Mouse (Mus musculus) midbrain, embryonic 16.5 days (tissue): Measurements from ENCODE around the gene Atp6v1g3. TPM values are rescaled to one million over a fixed set of nuclear protein-coding genes. Genes with fewer than 3 reads are reported as not detected.

Source experiments
- ATAC-seq: fragments of 200-750 bp; cut with Nextera tagmentation; 2 replicates; pipeline ENCODE4 v1.8.0; 2017; ENCODE audit warnings: moderate TSS enrichment
- H3K27ac ChIP-seq: fragments of 300-500 bp; sonication (generic); 2 replicates; pipeline ENCODE4 v1.5.1; 2014; ENCODE audit warnings: mild to moderate bottlenecking, low read length, mixed read lengths
- H3K27me3 ChIP-seq: fragments of 300-500 bp; sonication (generic); 2 replicates; pipeline ENCODE4 v1.6.1; 2014; ENCODE audit warnings: low read depth, low read length, mixed read lengths; ENCODE audit not compliant: control insufficient read depth, insufficient read depth
- H3K36me3 ChIP-seq: fragments of 300-500 bp; sonication (generic); 2 replicates; pipeline ENCODE4 v1.6.1; 2014; ENCODE audit warnings: mild to moderate bottlenecking, low read length, moderate library complexity, mixed read lengths; ENCODE audit not compliant: control insufficient read depth, insufficient read depth
- H3K4me1 ChIP-seq: fragments of 300-500 bp; sonication (generic); 2 replicates; pipeline ENCODE4 v1.6.1; 2014; ENCODE audit warnings: mild to moderate bottlenecking, low read length, mixed read lengths; ENCODE audit not compliant: control insufficient read depth, insufficient read depth
- H3K4me2 ChIP-seq: fragments of 300-500 bp; sonication (generic); 2 replicates; pipeline ENCODE4 v1.6.1; 2014; ENCODE audit warnings: mild to moderate bottlenecking, low read length, mixed read lengths
- H3K4me3 ChIP-seq: fragments of 300-500 bp; sonication (generic); 2 replicates; pipeline ENCODE4 v1.5.1; 2014; ENCODE audit warnings: low read depth, mild to moderate bottlenecking, low read length, moderate library complexity, mixed read lengths
- H3K9ac ChIP-seq: fragments of 300-500 bp; sonication (generic); 2 replicates; pipeline ENCODE4 v1.6.1; 2014; ENCODE audit warnings: low read depth, low read length, mixed read lengths
- H3K9me3 ChIP-seq: fragments of 300-500 bp; sonication (generic); replicated peaks from 2 replicates; pipeline ENCODE4 v1.6.1; 2014; ENCODE audit warnings: mild to moderate bottlenecking, low read length, mixed read lengths; ENCODE audit not compliant: control insufficient read depth, poor library complexity, severe bottlenecking
- WGBS: fragments of 180-500 bp; shearing (Covaris S2); extraction: QIAGEN DNeasy Blood & Tissue Kit; methylation state at CpG from one replicate; pipeline ENCODE4 v1.1.7; 2014; 5-methylcytosine and 5-hydroxymethylcytosine counted together
- polyA plus RNA-seq: library from polyadenylated mRNA; unstranded; fragments of >200 nt; fragmentation: Nextera tagmentation; extraction: Ambion mirVana; gene quantifications from 2 replicates; pipeline ENCODE4 v1.2.1, GENCODE M21; 2015

The Atp6v1g3 gene
- polyA plus RNA-seq, 1 experiment from 2014 or later, result not detected

DNA sequence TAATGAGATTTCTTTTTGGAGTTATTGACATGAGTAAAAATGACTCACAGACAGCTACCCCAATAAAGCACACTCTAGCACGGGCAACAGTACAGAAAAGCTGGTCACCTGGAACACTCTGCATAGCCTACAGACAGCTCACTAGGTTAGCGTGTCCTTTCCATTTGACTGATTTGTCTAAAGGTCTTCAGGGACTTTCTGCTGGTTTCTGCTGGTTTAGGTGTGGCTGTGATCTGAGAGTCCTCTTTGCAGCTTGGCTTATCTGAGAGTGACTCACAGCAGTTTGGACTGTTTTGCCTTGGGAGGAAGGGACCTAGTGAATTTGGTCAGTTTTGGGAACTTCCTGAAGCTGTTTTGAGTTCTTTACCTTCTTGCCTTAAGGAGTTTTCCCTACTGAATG lies 24.8 kb upstream of the Atp6v1g3 start:
- Histone ChIP-seq H3K27me3 (no peaks in the 10 kb centered on the region), H3K4me1 (0 out of 2 replicates have a peak, but pooled peaks cover 3% of the 10 kb centered on the region), H3K9me3 (no peaks in the 10 kb centered on the region), H3K9ac (no peak overlapping the region), H3K27ac (no peak overlapping the region), H3K36me3 (no peaks in the 10 kb centered on the region), H3K4me3 (no peak overlapping the region), H3K4me2 (no peak overlapping the region)
- no peak for ATAC-seq
- WGBS, result 90% methylated on average over 2 of the region's 2 CpGs

DNA sequence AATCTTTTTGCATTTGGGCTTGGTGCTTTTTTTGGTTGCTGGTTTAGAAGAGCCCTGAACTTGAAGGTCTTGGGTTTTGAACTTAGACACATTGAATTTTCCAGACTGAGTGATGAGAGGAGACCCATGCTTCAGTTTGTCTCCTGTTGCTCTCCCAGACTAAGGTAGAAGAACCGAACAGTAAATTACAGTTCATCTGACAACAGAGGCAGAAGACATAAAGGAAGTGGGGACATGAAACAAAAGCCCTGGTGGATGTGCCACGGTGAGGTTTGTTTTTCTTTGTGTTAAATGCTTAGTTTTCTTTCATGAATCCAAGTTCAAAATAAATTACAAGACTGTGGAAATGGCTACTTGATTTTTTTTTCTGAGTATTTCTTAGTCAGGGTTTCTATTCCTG lies 22.6 kb upstream of the Atp6v1g3 start:
- Histone ChIP-seq H3K36me3 (no peaks in the 10 kb centered on the region), H3K27ac (no peak overlapping the region), H3K4me3 (no peak overlapping the region), H3K4me1 (no peaks in the 10 kb centered on the region), H3K4me2 (no peak overlapping the region), H3K27me3 (no peaks in the 10 kb centered on the region), H3K9ac (no peak overlapping the region), H3K9me3 (no peaks in the 10 kb centered on the region)
- ATAC-seq, result no peak
- WGBS, result 71% methylated on average over 2 of the region's 2 CpGs

- Histone ChIP-seq H3K27ac (no peak overlapping the region), H3K4me3 (no peak overlapping the region), H3K27me3 (no peaks in the 10 kb centered on the region), H3K9ac (no peak overlapping the region), H3K4me2 (no peak overlapping the region), H3K36me3 (no peaks in the 10 kb centered on the region), H3K4me1 (no peaks in the 10 kb centered on the region), H3K9me3 (no peaks in the 10 kb centered on the region)
- WGBS, result 89% methylated on average over 4 of the region's 4 CpGs
- no peak for ATAC-seq
Measured at GRCm38 (mm10) chr1:138256172-138256789, 17.3 kb upstream of the Atp6v1g3 start.

- H3K4me3 ChIP-seq, result no peak overlapping the region
- no peak overlapping the region for H3K9ac ChIP-seq
- H3K9me3 ChIP-seq, result no peaks in the 10 kb centered on the region
- 74% methylated on average over 4 of the region's 4 CpGs for WGBS
- no peak overlapping the region for H3K27ac ChIP-seq
- H3K4me2 ChIP-seq, result no peak overlapping the region
- H3K4me1 ChIP-seq, result no peaks in the 10 kb centered on the region
- no peaks in the 10 kb centered on the region for H3K36me3 ChIP-seq
- no peak for ATAC-seq
- H3K27me3 ChIP-seq, result no peaks in the 10 kb centered on the region
Measured at GRCm38 (mm10) chr1:138258758-138259157, 14.8 kb upstream of the Atp6v1g3 start.

- WGBS, result 88% methylated on average over 3 of the region's 3 CpGs
- Histone ChIP-seq H3K9ac (no peak overlapping the region), H3K4me2 (no peak overlapping the region), H3K27me3 (no peaks in the 10 kb centered on the region), H3K27ac (no peak overlapping the region), H3K4me1 (no peaks in the 10 kb centered on the region), H3K9me3 (no peaks in the 10 kb centered on the region), H3K4me3 (no peak overlapping the region), H3K36me3 (no peaks in the 10 kb centered on the region)
- no peak for ATAC-seq
Measured at GRCm38 (mm10) chr1:138261520-138261919, 12.0 kb upstream of the Atp6v1g3 start.

DNA sequence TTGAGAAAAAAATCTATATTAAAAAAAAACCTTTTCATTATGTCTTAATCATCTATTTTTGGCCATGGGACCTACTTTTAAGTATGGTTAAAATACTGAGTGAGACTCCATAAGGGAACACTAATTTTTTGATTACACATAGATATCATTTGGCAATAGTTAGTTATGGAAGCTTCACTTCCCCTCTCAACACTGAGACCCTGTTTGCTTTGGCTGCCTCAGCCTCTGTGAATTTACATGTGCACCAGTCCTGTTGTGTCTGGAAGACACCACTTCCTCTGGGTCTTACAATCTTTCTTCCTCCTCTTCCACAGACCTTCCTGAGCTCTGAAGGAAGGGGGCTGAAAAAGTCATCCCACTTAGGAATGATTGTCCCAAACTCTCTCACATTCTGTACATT lies 11.1 kb upstream of the Atp6v1g3 start:
- Histone ChIP-seq H3K4me2 (no peak overlapping the region), H3K36me3 (no peaks in the 10 kb centered on the region), H3K9ac (no peak overlapping the region), H3K4me3 (no peak overlapping the region), H3K4me1 (no peaks in the 10 kb centered on the region), H3K9me3 (no peaks in the 10 kb centered on the region), H3K27ac (no peak overlapping the region), H3K27me3 (no peaks in the 10 kb centered on the region)
- no peak for ATAC-seq

- WGBS, result 86% methylated on average over 5 of the region's 5 CpGs
- H3K27ac ChIP-seq, result no peak overlapping the region
- H3K4me1 ChIP-seq, result no peaks in the 10 kb centered on the region
- no peaks in the 10 kb centered on the region for H3K36me3 ChIP-seq
- no peak overlapping the region for H3K4me3 ChIP-seq
- H3K27me3 ChIP-seq, result no peaks in the 10 kb centered on the region
- no peak overlapping the region for H3K9ac ChIP-seq
- no peaks in the 10 kb centered on the region for H3K9me3 ChIP-seq
- no peak overlapping the region for H3K4me2 ChIP-seq
- no peak for ATAC-seq
Measured at GRCm38 (mm10) chr1:138267465-138268055, 6.0 kb upstream of the Atp6v1g3 start.

- Histone ChIP-seq H3K4me3 (no peak overlapping the region), H3K9me3 (no peaks in the 10 kb centered on the region), H3K27ac (no peak overlapping the region), H3K4me1 (no peaks in the 10 kb centered on the region), H3K9ac (no peak overlapping the region), H3K27me3 (no peaks in the 10 kb centered on the region), H3K4me2 (no peak overlapping the region), H3K36me3 (no peaks in the 10 kb centered on the region)
- 92% methylated on average over 3 of the region's 3 CpGs for WGBS
- ATAC-seq, result no peak
Measured at GRCm38 (mm10) chr1:138274930-138275329, 1.4 kb downstream of the Atp6v1g3 start.

DNA sequence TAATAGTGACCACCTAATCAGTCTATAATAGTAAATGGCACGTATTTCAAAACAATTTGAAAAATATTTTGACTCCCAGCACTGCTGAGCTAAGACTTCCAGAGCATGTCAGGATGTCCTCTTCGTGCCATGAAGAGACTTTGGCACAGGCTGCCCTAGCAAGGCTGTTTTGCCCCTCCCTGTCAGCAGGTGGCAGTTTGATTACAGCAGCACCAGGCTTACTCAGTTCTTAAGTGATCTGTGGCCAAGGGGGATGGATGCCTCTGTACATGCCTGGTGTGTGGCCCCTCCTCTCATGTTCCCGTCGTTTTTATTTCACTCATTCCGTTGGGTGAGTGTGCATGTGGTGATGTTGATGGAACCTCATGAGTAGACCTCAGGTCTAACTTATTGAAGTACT lies 2.3 kb downstream of the Atp6v1g3 start:
- Histone ChIP-seq H3K9me3 (no peaks in the 10 kb centered on the region), H3K4me2 (no peak overlapping the region), H3K9ac (no peak overlapping the region), H3K27ac (no peak overlapping the region), H3K4me1 (no peaks in the 10 kb centered on the region), H3K36me3 (no peaks in the 10 kb centered on the region), H3K4me3 (no peak overlapping the region), H3K27me3 (no peaks in the 10 kb centered on the region)
- no peak for ATAC-seq
- WGBS, result 71% methylated on average over 5 of the region's 5 CpGs
